ENCODE assay signal across 22 mouse cellular contexts in genomic region chr13:32547126-32547525, GRCm38 (mm10).
"Had no signal": no experiment of that assay in that cellular context is flagged by ENCODE, and none has a peak within 500 bp of the region (broad histone marks: within the 10 kb centered on the region; RNA-seq: fewer than 3 reads in every experiment).

No protein-coding gene starts in this region.

- H3K27ac ChIP-seq: limb, embryonic 12.5 days; limb, embryonic 15.5 days; liver, embryonic 14.5 days; midbrain, embryonic 10.5 days; midbrain, embryonic 13.5 days; stomach, postnatal 0 days had no signal

- H3K27me3 ChIP-seq: limb, embryonic 12.5 days; limb, embryonic 15.5 days; megakaryocyte, embryonic 14.5 days; midbrain, embryonic 13.5 days had no signal

- H3K4me1 ChIP-seq: limb, embryonic 12.5 days; limb, embryonic 15.5 days; midbrain, embryonic 10.5 days; midbrain, embryonic 13.5 days had no signal

- H3K36me3 ChIP-seq: limb, embryonic 12.5 days; limb, embryonic 15.5 days; midbrain, embryonic 10.5 days; midbrain, embryonic 13.5 days had no signal

- ATAC-seq: liver, postnatal 0 days; lung, postnatal 0 days; midbrain, embryonic 13.5 days; midbrain, embryonic 16.5 days had no signal

- H3K9me3 ChIP-seq: limb, embryonic 12.5 days; limb, embryonic 15.5 days; megakaryocyte, embryonic 14.5 days; midbrain, embryonic 10.5 days; midbrain, embryonic 13.5 days had no signal

- DNase-seq: kidney, adult 9 months; kidney, postnatal 14 days; kidney, postnatal 4 days; left cerebral cortex, postnatal 4 days; liver, postnatal 0 days; lung, embryonic 14.5 days; lung, postnatal 36 days; right cerebral cortex, postnatal 4 days; thymus, adult 2 months; thymus, postnatal 14 days; thymus, postnatal 4 days had no signal

- H3K4me2 ChIP-seq: limb, embryonic 12.5 days; limb, embryonic 15.5 days; liver, embryonic 11.5 days; lung, embryonic 14.5 days; midbrain, embryonic 13.5 days had no signal

- H3K4me3 ChIP-seq: limb, embryonic 12.5 days; limb, embryonic 15.5 days; megakaryocyte, embryonic 14.5 days; midbrain, embryonic 10.5 days; midbrain, embryonic 13.5 days; myocyte had no signal

- H3K9ac ChIP-seq: limb, embryonic 12.5 days; limb, embryonic 15.5 days; liver, embryonic 14.5 days; liver, postnatal 0 days; lung, embryonic 14.5 days; midbrain, embryonic 13.5 days had no signal
